Mouse (Mus musculus): Measurements from ENCODE around the gene Mslnl.
A peak's percentile ranks its signal among the peaks of the same experiment; 100 is the strongest.

- 0 out of 2 replicates have a peak, but pooled peaks have one; percentile 7 for TF ChIP-seq CTCF (IDR thresholded peaks at IDR 0.05; ENCODE audit: control insufficient read depth, insufficient read depth, insufficient replicate concordance, low read depth, low read length)
- TF ChIP-seq POLR2A (IDR thresholded peaks at IDR 0.05; ENCODE audit: control insufficient read depth, low read depth, low read length), result peak; percentile 86; the same call in 1 of the 2 replicates
Measured at GRCm38 (mm10) chr17:25785281-25785745, 49.5 kb downstream of the Mslnl start, which contains the start of gene Haghl.
